Mouse (Mus musculus) gonadal fat pad, adult 2 months (tissue): ENCODE measurements around the gene Krtcap2. TPM values are rescaled to one million over a fixed set of nuclear protein-coding genes. Genes with fewer than 3 reads are reported as not detected.
A peak's percentile ranks its signal among the peaks of the same experiment; 100 is the strongest.
"Not testable (repeated sequence)": the region's sequence is repeated elsewhere in the genome, so short reads cannot be mapped to it uniquely, and the experiment has no call there.

Experiments
- DNase-seq: peaks from one replicate; pipeline ENCODE4 v3.0.0-alpha.2; 2012; ENCODE audit warnings: low read depth
- polyA plus RNA-seq: library from polyadenylated mRNA; depleted of rRNA; stranded (reverse); fragments of >200 nt; gene quantifications from 2 replicates; pipeline ENCODE4 v1.2.3, GENCODE M21; 2012; rRNA removed

The Krtcap2 gene
- 120 and 144 TPM in 2 replicates for polyA plus RNA-seq

DNA sequence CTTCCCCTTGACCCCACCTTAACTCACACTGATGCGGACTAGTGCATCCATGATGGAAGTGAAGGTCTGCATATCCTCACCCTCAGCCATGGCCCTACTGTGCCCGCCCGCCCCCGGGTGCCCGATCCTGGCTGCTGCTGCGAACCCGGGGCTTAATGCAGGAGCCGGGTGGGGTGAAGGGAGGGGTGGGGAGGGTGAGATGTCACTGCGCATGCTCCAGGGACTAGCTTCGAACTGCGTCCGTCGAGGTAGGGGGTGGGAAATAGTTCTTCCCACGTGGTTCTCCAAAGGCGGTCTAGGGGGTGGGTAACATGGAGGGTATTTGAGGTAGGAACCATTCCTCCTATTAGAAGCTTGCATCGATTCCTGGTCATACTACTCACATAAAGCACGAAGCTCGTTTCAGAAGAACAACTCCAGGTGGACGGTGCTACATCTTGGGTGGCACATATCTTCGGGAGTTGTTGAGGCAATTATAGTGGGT lies at the start of gene Krtcap2:
TSS of gene Krtcap2 (plus strand) at position 279 of the 484 bp plus-strand sequence.
- DNase-seq: no peak

GRCm38 (mm10) chr3:89195979-89196877 lies 49.5 kb upstream of the Krtcap2 start:
- DNase-seq: peak; percentile 75

- no peak for DNase-seq
Observed at GRCm38 (mm10) chr3:89199839-89200238, 45.9 kb upstream of the Krtcap2 start.

- peak; percentile 75 for DNase-seq
Observed at GRCm38 (mm10) chr3:89202253-89203141, 43.3 kb upstream of the Krtcap2 start, which contains the start of gene Gba. Gene Gba (plus strand): TSS chr3:89202928.

GRCm38 (mm10) chr3:89203142-89203514 lies 42.6 kb upstream of the Krtcap2 start:
- no peak for DNase-seq

DNA sequence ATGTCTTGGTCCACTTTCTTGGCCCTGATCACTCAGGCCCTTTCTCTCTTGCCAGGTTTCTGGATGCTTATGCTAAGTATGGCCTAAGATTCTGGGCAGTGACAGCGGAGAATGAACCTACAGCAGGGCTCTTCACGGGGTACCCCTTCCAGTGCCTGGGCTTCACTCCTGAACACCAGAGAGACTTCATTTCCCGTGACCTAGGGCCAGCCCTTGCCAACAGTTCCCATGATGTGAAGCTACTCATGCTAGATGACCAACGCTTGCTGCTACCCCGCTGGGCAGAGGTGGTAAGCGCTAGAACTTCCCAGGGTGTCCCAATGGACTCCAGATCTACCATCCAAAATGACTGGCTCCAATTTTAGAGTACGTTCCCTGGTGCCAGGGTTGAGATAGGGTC lies 39.7 kb upstream of the Krtcap2 start:
- DNase-seq: no peak

- peak; percentile 91 for DNase-seq
Observed at GRCm38 (mm10) chr3:89206695-89207094, 39.1 kb upstream of the Krtcap2 start.

DNA sequence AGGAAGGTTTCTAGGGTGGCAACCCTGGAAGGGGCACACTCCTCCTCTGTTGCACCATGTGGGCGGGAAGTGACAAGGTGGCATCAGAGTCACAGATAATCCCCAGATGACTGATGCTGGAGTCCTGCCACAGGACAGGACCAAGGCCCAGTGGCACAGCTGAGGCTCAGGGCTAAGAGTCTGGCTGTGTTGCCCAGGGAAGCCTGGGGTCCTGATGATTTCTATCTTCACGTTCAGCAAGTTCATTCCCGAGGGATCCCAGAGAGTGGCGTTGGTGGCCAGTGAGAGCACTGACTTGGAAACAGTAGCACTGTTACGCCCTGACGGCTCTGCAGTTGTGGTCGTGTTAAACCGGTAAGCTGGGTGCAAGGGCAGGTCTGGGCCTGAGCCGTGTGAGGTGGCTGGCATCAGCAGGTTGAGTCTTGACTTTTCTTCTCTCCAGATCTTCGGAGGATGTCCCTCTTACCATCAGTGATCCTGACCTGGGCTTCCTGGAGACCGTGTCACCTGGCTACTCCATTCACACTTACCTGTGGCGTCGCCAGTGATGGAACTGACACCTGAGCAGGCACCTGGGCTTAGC lies 37.6 kb upstream of the Krtcap2 start:
- DNase-seq: peak; percentile 84

DNA sequence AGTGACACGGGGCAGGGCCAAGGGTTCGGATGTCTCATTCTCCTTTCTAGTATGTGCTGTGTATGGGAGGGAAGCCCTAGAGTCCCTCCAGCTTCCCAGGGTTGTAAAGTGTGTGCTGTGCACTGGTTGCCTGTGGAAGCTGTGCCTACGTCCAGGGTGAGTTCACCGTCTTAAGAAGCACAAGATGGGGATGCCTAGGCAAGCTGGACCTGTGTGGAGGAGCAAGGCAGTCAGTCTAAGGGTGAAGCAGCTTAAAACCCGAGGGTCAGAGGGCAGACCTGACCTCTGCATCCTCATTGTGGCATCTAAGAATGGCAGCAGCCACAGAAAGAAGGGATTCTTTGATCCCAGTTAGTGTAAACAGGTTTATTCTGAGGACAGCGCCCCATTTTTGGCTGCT lies 37.0 kb upstream of the Krtcap2 start:
- no peak for DNase-seq

DNA sequence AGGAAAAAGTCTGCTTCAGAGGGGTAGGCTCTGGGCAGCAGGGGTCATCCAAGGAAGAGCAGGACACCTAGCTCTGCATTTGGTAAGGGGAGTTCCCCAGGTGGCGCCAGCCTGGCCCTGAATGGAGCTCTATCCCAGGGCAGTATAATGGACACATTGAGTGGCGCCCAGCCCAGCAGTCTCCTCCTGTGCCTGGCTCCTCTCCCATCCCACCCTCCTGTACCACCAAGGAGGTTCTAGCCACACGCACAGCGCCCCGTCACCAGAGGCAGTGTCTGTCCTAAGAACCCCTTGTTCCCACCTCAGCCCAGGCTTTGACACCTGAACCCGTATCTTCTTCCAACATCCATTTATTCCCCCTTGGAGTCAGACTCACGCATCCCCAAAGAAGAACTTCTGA lies 36.0 kb upstream of the Krtcap2 start:
- DNase-seq: no peak

DNA sequence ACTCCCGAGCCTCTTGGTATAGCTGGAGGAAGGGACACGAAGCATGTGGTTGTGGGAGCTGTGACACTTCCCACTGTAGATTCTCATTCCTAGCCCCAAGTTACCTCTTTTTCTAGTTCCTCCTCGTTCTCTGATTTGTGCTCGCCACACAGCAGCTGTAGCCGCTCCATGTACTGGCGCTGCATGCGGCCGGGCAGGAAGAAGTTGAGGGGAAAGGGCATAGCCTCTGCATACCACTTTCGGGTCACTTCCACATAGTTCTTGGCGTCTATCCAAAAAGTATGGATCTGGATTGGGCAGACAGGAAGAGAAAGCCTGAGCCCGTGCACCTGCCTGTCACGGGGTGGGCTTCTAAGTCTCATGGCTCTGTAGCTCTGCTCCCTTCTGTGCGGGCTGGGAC lies 35.6 kb upstream of the Krtcap2 start:
- no peak for DNase-seq

GRCm38 (mm10) chr3:89210731-89211130 lies 35.0 kb upstream of the Krtcap2 start:
- DNase-seq: no peak

- no peak for DNase-seq
Observed at GRCm38 (mm10) chr3:89213803-89214530, 31.8 kb upstream of the Krtcap2 start.

- no peak for DNase-seq
Observed at GRCm38 (mm10) chr3:89214681-89215411, 30.9 kb upstream of the Krtcap2 start, which contains the start of gene Thbs3. Gene Thbs3 (plus strand): TSS chr3:89215180.

GRCm38 (mm10) chr3:89215853-89216252 lies 29.9 kb upstream of the Krtcap2 start:
- DNase-seq: no peak

GRCm38 (mm10) chr3:89216407-89216806 lies 29.4 kb upstream of the Krtcap2 start:
- not testable (repeated sequence) for DNase-seq

DNA sequence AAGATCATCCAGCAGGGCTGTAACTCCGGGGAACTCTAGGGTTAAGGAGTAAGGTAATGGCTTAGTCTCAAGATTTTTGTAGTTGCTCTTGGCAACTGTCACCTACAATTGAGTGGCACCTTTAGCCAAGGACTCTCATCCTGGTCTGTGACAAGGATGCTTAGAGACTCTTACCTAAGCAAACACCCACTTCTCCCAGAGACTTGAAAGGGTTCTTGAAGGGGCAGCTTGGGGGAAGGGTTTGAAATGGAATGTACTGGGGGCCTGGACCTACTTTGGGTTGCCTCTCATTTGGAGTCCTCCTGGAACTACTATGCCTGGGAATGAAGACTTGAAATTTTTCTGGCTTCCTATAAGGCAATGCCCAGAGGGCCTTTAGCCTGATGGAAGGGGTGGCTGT lies 27.5 kb upstream of the Krtcap2 start:
- DNase-seq: no peak

DNA sequence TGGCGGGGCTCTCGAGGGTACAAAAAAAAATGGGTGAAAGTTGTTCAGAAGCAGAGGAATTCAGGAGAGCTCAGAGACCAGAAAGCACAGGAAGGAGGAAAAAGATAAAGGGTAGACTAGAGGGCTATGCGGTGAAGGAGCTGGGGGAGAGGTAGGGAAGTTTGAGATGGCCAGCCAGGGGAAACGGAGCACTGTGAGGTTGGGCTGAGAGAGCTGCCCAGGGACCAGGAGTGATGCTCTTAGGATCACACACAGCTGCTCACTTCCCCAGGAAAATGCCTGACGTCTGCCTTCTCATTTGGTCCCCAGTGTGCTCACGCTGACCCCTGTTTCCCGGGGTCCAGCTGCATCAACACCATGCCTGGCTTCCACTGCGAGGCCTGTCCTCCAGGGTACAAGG lies 26.2 kb upstream of the Krtcap2 start:
- no peak for DNase-seq

DNA sequence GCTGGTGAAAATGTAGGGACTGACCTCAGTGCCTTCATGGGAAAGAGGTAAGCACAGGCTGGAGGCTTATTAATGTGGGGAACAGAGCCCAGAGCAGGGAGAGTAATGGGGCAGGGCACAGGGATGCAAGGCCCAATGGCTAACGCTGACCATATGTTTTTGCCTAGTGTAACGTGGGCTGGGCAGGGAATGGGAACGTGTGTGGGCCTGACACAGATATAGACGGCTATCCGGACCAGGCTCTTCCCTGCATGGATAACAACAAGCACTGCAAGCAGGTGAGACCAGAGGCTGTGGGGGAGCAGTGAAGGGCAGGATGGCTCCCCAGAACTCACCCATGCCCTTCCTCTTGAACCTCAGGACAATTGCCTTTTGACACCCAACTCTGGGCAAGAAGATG lies 24.6 kb upstream of the Krtcap2 start:
- DNase-seq: no peak

- no peak for DNase-seq
Observed at GRCm38 (mm10) chr3:89224796-89225195, 21.0 kb upstream of the Krtcap2 start.
